Mouse (Mus musculus) G1E (cell line): ENCODE data around the gene Ptprm.

Experiments used
- CTCF ChIP-seq: IDR thresholded peaks from 2 replicates; pipeline ENCODE4 v1.5.1; 2012; ENCODE audit warnings: low read depth, low read length, inconsistent platforms, mixed read lengths
- GATA1 ChIP-seq: IDR thresholded peaks from 2 replicates; pipeline ENCODE4 v1.6.1; 2012; ENCODE audit warnings: borderline replicate concordance, low read length, inconsistent platforms, mixed read lengths
- GATA2 ChIP-seq: IDR thresholded peaks from 2 replicates; pipeline ENCODE4 v1.6.1; 2012; ENCODE audit warnings: low read depth, low read length, inconsistent platforms, borderline replicate concordance
- POLR2AphosphoS5 ChIP-seq: IDR thresholded peaks from 2 replicates; pipeline ENCODE4 v1.6.1; 2012; ENCODE audit warnings: low read depth, low read length, inconsistent platforms; ENCODE audit not compliant: insufficient replicate concordance
- TAL1 ChIP-seq: conservative IDR thresholded peaks from 2 replicates; pipeline ENCODE4 v1.6.1; 2012; ENCODE audit warnings: low read depth, low read length, inconsistent platforms, mixed read lengths

- no peak for TF ChIP-seq CTCF
- no peak for TF ChIP-seq GATA1
- no peak for TF ChIP-seq TAL1
- no peak for TF ChIP-seq GATA2
- TF ChIP-seq POLR2AphosphoS5 = no peak
Observed at GRCm38 (mm10) chr17:66912533-66912932, 441.7 kb downstream of the Ptprm start.
